Mouse (Mus musculus): ENCODE measurements at regions not wholly inside any gene's neighbourhood (a gene's known extent, or its start where the extent isn't known, plus 50 kb on each side); places are given as distances from the start of the nearest gene placed in this dataset.

DNA sequence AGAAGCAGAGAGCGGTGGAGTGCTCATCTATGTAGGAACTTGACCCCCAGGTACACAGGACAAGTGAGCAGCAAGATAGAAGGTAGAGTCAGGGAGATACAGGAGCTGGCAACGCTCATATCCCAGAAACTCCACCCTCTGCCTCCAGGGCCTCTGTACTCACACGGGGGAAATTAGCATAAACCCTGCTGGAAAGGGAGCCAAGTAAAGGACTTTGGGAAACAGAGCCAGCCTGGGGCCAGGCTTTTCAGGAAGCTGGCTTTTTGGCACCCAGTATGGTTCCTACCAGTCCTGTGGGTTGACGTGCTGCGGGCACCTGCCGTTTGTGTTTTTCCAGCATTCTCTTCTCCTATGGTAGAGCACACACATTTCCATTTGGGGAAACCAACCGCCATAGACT, 128.2 kb upstream of the Hmga2 start:
- Histone ChIP-seq H3K4me2 (ENCODE audit: low read depth, low read length) (no peak overlapping the region), H3K9me3 (ENCODE audit: control insufficient read depth, low read length) (no peaks in the 10 kb centered on the region), H3K27ac (ENCODE audit: low read depth, low read length) (no peak overlapping the region), H3K27me3 (ENCODE audit: control insufficient read depth, insufficient read depth, low read length) (no peaks in the 10 kb centered on the region), H3K36me3 (ENCODE audit: control insufficient read depth, insufficient read depth, low read length) (no peaks in the 10 kb centered on the region), H3K4me1 (ENCODE audit: control insufficient read depth, insufficient read depth, low read length) (no peaks in the 10 kb centered on the region), H3K4me3 (ENCODE audit: low read depth, low read length) (no peak overlapping the region), H3K9ac (replicated peaks; ENCODE audit: low read depth, low read length) (no peak overlapping the region)
- WGBS = 51% methylated on average over 7 of the region's 7 CpGs
- ATAC-seq (ENCODE audit: low read depth) = no peak

GRCm38 (mm10) chr10:120603167-120603566, 126.9 kb upstream of the Hmga2 start:
- H3K4me1 ChIP-seq (ENCODE audit: control insufficient read depth, insufficient read depth, low read length) = no peaks in the 10 kb centered on the region
- H3K36me3 ChIP-seq (ENCODE audit: control insufficient read depth, insufficient read depth, low read length) = no peaks in the 10 kb centered on the region
- ATAC-seq (ENCODE audit: low read depth) = no peak
- H3K4me3 ChIP-seq (ENCODE audit: low read depth, low read length) = no peak overlapping the region
- WGBS = 89% methylated on average over 4 of the region's 4 CpGs
- no peak overlapping the region for H3K9ac ChIP-seq (replicated peaks; ENCODE audit: low read depth, low read length)
- no peaks in the 10 kb centered on the region for H3K9me3 ChIP-seq (ENCODE audit: control insufficient read depth, low read length)
- H3K27me3 ChIP-seq (ENCODE audit: control insufficient read depth, insufficient read depth, low read length) = no peaks in the 10 kb centered on the region
- H3K27ac ChIP-seq (ENCODE audit: low read depth, low read length) = no peak overlapping the region
- no peak overlapping the region for H3K4me2 ChIP-seq (ENCODE audit: low read depth, low read length)

GRCm38 (mm10) chr10:120600735-120601134, 124.5 kb upstream of the Hmga2 start:
- Histone ChIP-seq H3K4me3 (ENCODE audit: low read depth, low read length) (no peak overlapping the region), H3K4me1 (ENCODE audit: control insufficient read depth, insufficient read depth, low read length) (no peaks in the 10 kb centered on the region), H3K9ac (replicated peaks; ENCODE audit: low read depth, low read length) (no peak overlapping the region), H3K36me3 (ENCODE audit: control insufficient read depth, insufficient read depth, low read length) (no peaks in the 10 kb centered on the region), H3K27ac (ENCODE audit: low read depth, low read length) (no peak overlapping the region), H3K9me3 (ENCODE audit: control insufficient read depth, low read length) (no peaks in the 10 kb centered on the region), H3K27me3 (ENCODE audit: control insufficient read depth, insufficient read depth, low read length) (no peaks in the 10 kb centered on the region), H3K4me2 (ENCODE audit: low read depth, low read length) (no peak overlapping the region)
- WGBS = 90% methylated on average over 5 of the region's 5 CpGs
- ATAC-seq (ENCODE audit: low read depth) = no peak

GRCm38 (mm10) chr10:120599551-120599950, 123.3 kb upstream of the Hmga2 start:
- WGBS = 87% methylated on average over 6 of the region's 6 CpGs
- Histone ChIP-seq H3K4me2 (ENCODE audit: low read depth, low read length) (no peak overlapping the region), H3K9me3 (ENCODE audit: control insufficient read depth, low read length) (no peaks in the 10 kb centered on the region), H3K27ac (ENCODE audit: low read depth, low read length) (no peak overlapping the region), H3K4me3 (ENCODE audit: low read depth, low read length) (no peak overlapping the region), H3K27me3 (ENCODE audit: control insufficient read depth, insufficient read depth, low read length) (no peaks in the 10 kb centered on the region), H3K4me1 (ENCODE audit: control insufficient read depth, insufficient read depth, low read length) (no peaks in the 10 kb centered on the region), H3K9ac (replicated peaks; ENCODE audit: low read depth, low read length) (no peak overlapping the region), H3K36me3 (ENCODE audit: control insufficient read depth, insufficient read depth, low read length) (no peaks in the 10 kb centered on the region)
- no peak for ATAC-seq (ENCODE audit: low read depth)

DNA sequence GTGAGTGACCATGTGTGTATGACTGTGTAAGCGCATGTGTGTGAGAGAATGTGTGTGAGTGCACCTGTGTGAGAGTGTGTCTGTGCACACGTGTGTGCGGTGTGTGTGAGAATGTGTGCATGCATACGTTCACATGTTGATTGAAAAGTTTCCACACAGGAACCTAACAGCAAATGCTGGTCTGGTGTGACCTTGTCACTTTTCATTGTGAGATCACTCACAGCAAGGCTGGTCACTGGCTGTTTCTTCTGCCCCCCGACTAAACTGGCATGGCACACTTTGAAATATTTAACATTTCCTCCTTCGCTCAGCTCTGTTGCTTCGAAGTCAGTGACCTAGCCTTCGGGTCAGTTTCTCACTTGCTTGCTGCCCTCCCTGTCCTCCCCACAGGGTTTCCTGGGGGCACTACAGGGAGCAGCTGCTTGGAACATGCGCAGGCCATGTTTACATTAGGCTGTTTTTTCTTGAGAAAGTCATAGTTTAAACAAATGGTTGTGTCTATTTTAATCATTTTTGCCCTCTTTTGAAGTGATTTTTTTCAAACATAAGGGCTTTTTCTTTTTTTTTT, 121.1 kb upstream of the Hmga2 start:
- Histone ChIP-seq H3K4me3 (ENCODE audit: low read depth, low read length) (no peak overlapping the region), H3K4me1 (ENCODE audit: control insufficient read depth, insufficient read depth, low read length) (no peaks in the 10 kb centered on the region), H3K9me3 (ENCODE audit: control insufficient read depth, low read length) (no peaks in the 10 kb centered on the region), H3K36me3 (ENCODE audit: control insufficient read depth, insufficient read depth, low read length) (no peaks in the 10 kb centered on the region), H3K27ac (ENCODE audit: low read depth, low read length) (no peak overlapping the region), H3K4me2 (ENCODE audit: low read depth, low read length) (no peak overlapping the region), H3K9ac (replicated peaks; ENCODE audit: low read depth, low read length) (no peak overlapping the region), H3K27me3 (ENCODE audit: control insufficient read depth, insufficient read depth, low read length) (no peaks in the 10 kb centered on the region)
- no peak for ATAC-seq (ENCODE audit: low read depth)
- WGBS = 69% methylated on average over 9 of the region's 9 CpGs

- no peaks in the 10 kb centered on the region for H3K27me3 ChIP-seq (ENCODE audit: control insufficient read depth, insufficient read depth, low read length)
- 92% methylated on average over 3 of the region's 3 CpGs for WGBS
- H3K36me3 ChIP-seq (ENCODE audit: control insufficient read depth, insufficient read depth, low read length) = no peaks in the 10 kb centered on the region
- no peak overlapping the region for H3K4me3 ChIP-seq (ENCODE audit: low read depth, low read length)
- H3K4me1 ChIP-seq (ENCODE audit: control insufficient read depth, insufficient read depth, low read length) = no peaks in the 10 kb centered on the region
- no peak overlapping the region for H3K9ac ChIP-seq (replicated peaks; ENCODE audit: low read depth, low read length)
- no peak overlapping the region for H3K27ac ChIP-seq (ENCODE audit: low read depth, low read length)
- no peak overlapping the region for H3K4me2 ChIP-seq (ENCODE audit: low read depth, low read length)
- no peaks in the 10 kb centered on the region for H3K9me3 ChIP-seq (ENCODE audit: control insufficient read depth, low read length)
- no peak for ATAC-seq (ENCODE audit: low read depth)
Observed at GRCm38 (mm10) chr10:120595145-120595544, 118.9 kb upstream of the Hmga2 start.

DNA sequence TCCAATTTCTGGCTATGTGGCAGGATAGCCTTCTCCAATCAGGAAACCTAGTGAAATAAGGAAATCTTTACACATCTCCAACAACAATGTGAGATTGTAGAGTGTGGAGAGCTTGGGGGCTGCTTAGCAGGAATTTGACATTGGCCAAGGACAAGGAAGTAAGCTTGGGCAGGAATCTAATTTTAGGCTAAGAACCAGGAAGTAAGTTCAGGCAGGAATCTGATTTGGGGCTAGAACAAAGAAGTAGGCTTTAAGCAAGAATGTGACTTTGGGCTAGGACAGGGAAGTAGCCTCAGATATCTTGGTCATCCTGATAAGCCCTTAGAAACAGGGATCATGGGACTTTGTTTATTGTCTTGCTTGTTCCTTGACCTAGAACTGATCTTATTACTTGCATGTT, 117.6 kb upstream of the Hmga2 start:
- Histone ChIP-seq H3K27me3 (ENCODE audit: control insufficient read depth, insufficient read depth, low read length) (no peaks in the 10 kb centered on the region), H3K9me3 (ENCODE audit: control insufficient read depth, low read length) (no peaks in the 10 kb centered on the region), H3K9ac (replicated peaks; ENCODE audit: low read depth, low read length) (no peak overlapping the region), H3K27ac (ENCODE audit: low read depth, low read length) (no peak overlapping the region), H3K4me3 (ENCODE audit: low read depth, low read length) (no peak overlapping the region), H3K4me1 (ENCODE audit: control insufficient read depth, insufficient read depth, low read length) (no peaks in the 10 kb centered on the region), H3K36me3 (ENCODE audit: control insufficient read depth, insufficient read depth, low read length) (no peaks in the 10 kb centered on the region), H3K4me2 (ENCODE audit: low read depth, low read length) (no peak overlapping the region)
- ATAC-seq (ENCODE audit: low read depth) = no peak

GRCm38 (mm10) chr10:120589659-120590058, 113.4 kb upstream of the Hmga2 start:
- no peak overlapping the region for H3K4me3 ChIP-seq (ENCODE audit: low read depth, low read length)
- no peak overlapping the region for H3K4me2 ChIP-seq (ENCODE audit: low read depth, low read length)
- no peak overlapping the region for H3K9ac ChIP-seq (replicated peaks; ENCODE audit: low read depth, low read length)
- WGBS = 18% methylated on average over 2 of the region's 2 CpGs
- H3K27me3 ChIP-seq (ENCODE audit: control insufficient read depth, insufficient read depth, low read length) = no peaks in the 10 kb centered on the region
- no peaks in the 10 kb centered on the region for H3K9me3 ChIP-seq (ENCODE audit: control insufficient read depth, low read length)
- no peaks in the 10 kb centered on the region for H3K4me1 ChIP-seq (ENCODE audit: control insufficient read depth, insufficient read depth, low read length)
- H3K27ac ChIP-seq (ENCODE audit: low read depth, low read length) = no peak overlapping the region
- no peaks in the 10 kb centered on the region for H3K36me3 ChIP-seq (ENCODE audit: control insufficient read depth, insufficient read depth, low read length)
- no peak for ATAC-seq (ENCODE audit: low read depth)

DNA sequence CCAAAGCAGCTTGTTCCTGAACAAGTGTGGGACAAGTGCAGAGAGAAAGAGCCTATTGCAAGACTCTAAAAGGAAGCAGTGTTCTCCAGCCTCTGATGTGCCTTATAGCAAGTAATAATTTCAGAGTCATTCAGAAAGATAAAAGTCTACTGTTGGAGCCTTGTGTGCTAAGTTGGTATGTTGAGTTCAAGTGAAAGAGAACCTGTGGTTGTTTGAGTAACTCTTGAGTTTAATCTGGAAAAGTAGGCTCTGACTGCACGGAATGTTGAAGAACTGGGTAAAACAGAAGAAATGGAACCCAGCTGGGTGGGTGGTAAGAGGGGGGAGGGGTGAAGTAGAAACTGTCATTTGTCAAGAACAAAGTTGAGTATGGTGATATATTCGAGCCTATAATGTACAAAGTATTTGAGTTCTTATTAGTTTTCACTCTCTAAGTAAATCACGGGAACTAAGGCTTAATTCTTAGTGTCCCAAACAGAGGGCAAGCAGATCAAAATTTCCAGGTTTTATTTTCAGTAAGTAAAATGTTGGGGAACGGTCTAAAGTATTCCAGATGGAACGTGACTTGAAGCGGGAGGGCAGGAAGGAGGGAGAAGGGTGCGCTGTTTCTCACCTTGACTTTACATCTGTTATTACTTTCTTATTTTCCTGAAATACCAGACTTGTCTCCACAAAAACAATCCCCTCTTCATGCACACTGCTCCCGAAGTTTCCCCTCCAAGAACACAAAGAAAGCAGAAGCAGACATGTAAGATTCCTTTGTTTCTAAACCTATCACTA, 111.8 kb upstream of the Hmga2 start:
- H3K9me3 ChIP-seq (ENCODE audit: control insufficient read depth, low read length) = no peaks in the 10 kb centered on the region
- no peaks in the 10 kb centered on the region for H3K36me3 ChIP-seq (ENCODE audit: control insufficient read depth, insufficient read depth, low read length)
- WGBS = 80% methylated on average over 8 of the region's 8 CpGs
- no peak for ATAC-seq (ENCODE audit: low read depth)
- no peak overlapping the region for H3K4me2 ChIP-seq (ENCODE audit: low read depth, low read length)
- H3K9ac ChIP-seq (replicated peaks; ENCODE audit: low read depth, low read length) = no peak overlapping the region
- no peaks in the 10 kb centered on the region for H3K27me3 ChIP-seq (ENCODE audit: control insufficient read depth, insufficient read depth, low read length)
- no peak overlapping the region for H3K4me3 ChIP-seq (ENCODE audit: low read depth, low read length)
- no peaks in the 10 kb centered on the region for H3K4me1 ChIP-seq (ENCODE audit: control insufficient read depth, insufficient read depth, low read length)
- no peak overlapping the region for H3K27ac ChIP-seq (ENCODE audit: low read depth, low read length)

Measured in neural tube, embryonic 14.5 days (tissue).